Mouse (Mus musculus): ENCODE results near the gene Tmem138.

- TF ChIP-seq GATA1 (IDR thresholded peaks at IDR 0.05; ENCODE audit: low read length): no peak
- no peak for TF ChIP-seq TAL1 (IDR thresholded peaks at IDR 0.05; ENCODE audit: low read length)
Measured at GRCm38 (mm10) chr19:10585112-10585511, 8.0 kb upstream of the Tmem138 start.
